Mouse (Mus musculus) left cerebral cortex, postnatal 25 days (tissue): ENCODE results near the gene A130010J15Rik. TPM values are rescaled to one million over a fixed set of nuclear protein-coding genes. Genes with fewer than 3 reads are reported as not detected.

ENCODE experiments used
- DNase-seq, 2 experiments: peaks; one replicate each; pipeline ENCODE4 v3.0.0; 2022; ENCODE audit warnings: low spot score in 2 of 2, mixed read lengths in 1 of 2
- intact Hi-C: fragments of 180-260 bp; cut with DNase I; formaldehyde crosslinking; loops from one replicate; pipeline ENCODE4 v1.15.1; 2025
- total RNA-seq, 2 experiments: library from RNA; stranded (reverse); gene quantifications; 2 replicates each; pipeline ENCODE4 v1.2.3; 2021

Gene A130010J15Rik
- total RNA-seq, 2 experiments from 2014 or later, result 2.4 to 3.4 TPM

- no peak for DNase-seq
- intact Hi-C loops, result no loop called here
These were observed 26.7 kb downstream of the A130010J15Rik start for GRCm38 (mm10) chr1:193194416-193195140.

DNA sequence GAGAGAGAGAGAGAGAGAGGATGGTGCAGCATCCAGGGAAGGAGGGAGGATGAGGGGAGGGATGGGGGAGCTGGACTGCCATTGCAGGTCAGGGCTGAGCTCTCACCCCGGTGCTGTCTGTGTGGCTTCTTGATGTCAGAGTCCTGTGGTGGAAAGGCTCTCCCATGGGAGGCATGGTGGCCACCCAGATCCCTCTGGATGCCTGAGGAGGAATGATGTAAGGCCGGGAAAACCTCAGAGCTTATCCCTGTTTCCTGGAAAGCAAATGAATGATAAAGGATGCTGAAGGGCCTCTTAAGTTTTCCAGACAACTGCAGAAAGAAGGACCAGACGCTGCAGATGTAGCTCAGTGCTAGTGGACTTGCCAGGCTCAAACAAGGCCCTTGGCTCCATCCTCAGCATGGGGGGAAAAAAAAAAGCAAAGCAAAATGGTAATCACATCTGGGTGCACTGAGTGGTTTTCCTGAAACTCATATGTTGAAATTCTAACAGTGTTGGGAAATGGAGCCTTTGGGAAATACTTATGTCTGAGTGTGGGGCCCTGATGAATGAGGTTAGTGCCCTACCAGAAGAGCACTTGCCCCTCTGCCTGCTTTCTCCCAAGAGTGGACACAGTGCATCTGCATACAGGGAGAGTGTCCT, 27.4 kb downstream of the A130010J15Rik start:
- no peak for DNase-seq
- intact Hi-C loops, result no loop called here

DNA sequence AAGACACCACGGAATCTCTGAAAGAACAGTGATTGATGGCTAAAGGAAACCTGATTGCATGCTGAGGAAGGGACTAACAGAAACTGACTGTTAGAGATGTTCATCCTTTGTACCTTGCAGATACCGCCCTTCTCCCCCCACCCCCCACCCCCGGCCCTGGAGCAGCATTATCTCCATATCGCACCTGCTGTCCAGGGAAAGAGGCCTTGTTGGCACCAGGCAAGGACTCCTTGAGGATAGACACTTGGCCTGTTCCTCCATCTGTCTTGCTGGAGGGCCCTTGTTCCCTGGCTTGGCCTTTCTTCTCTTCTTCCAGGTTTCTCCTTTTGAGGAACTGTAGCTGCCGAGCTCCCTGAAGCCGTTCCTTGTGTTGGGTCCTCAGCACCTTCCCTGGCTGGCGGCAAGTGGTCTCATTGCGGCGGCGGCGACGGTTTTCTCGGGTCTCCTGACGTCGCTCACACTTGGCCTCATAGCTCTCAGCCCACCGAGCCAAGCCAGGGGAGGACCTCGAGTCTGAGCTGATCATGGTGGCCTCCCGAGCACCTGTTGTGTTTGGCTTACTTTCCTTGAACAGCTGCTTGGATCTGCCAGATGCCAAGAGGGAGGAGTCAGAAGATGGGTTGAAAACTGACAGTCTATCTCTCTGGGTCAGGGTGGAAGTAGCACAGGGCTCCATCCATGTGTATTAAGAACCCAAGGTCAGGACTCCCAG, 29.8 kb downstream of the A130010J15Rik start:
- intact Hi-C loops, result no loop called here
- DNase-seq, result no peak

GRCm38 (mm10) chr1:193198312-193198711, 30.5 kb downstream of the A130010J15Rik start:
- intact Hi-C loops, result no loop called here
- no peak for DNase-seq

DNA sequence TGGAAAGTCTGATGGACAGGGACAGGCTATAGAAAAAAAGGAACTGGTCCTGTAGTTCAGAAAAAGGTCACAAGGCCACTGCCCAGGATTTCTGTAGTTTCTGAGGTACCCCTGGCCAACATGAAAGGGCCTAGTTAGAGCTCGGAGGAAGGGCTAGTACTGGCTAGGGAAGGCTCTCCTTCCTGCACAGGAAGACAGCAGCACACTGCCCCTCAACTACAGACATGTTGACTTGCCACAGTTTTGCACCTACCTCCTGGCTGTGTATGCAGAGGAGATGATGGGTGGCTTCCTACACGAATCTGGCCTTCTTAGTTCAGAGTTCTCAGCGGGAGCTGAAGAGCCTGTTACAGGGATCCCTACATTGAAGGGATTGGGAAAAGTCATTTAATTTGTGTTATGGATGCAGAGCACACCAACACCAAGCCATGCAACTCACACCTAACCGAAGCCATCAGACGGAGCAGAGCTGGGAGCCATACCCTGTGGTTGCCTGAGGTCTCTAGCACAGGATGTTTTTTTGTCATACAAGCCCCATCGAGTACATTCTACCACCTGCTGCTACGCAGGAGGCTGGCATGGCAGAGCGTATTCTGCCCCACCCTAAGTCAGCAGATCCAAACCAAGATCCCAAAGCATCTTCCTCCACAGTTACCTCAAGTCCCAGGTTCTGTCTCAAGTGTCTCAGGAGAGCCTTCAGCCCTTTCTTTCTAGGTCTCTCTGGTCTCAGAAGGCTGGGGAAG, 33.0 kb downstream of the A130010J15Rik start:
- intact Hi-C loops, result no loop called here
- DNase-seq, result no peak

- intact Hi-C loops, result no loop called here
- DNase-seq, result peak in 1 of 2 experiments; percentile 26
These were observed 33.5 kb downstream of the A130010J15Rik start, which contains the start of gene Traf3ip3 for GRCm38 (mm10) chr1:193201383-193201778. TSS of gene Traf3ip3 (minus strand) at chr1:193201703.

- DNase-seq, result no peak
- intact Hi-C loops, result no loop called here
These were observed 36.0 kb downstream of the A130010J15Rik start for GRCm38 (mm10) chr1:193203821-193204220.

- no peak for DNase-seq
- intact Hi-C loops, result no loop called here
These were observed 37.6 kb downstream of the A130010J15Rik start for GRCm38 (mm10) chr1:193205431-193205830.

DNA sequence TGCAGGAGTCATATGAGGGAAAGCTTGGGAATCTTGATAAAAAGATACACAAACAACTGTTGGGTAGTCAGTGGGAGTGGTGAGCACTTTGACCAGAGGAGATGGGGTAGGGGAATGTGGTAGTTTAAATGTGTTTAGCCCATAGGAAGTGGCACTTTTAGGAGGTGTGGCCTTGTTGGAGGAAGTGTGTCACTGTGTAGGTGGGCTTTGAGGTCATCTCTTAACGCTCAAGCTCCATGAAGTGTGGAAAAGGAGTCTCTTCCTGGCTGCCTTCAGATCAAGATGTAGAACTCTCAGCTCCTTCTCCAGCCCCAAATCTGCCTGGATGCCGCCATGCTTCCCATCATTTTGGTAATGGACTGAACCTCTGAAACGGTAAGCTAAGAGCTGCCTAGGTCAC, 39.7 kb downstream of the A130010J15Rik start, which contains the start of gene Lamb3:
TSS of gene Lamb3 (plus strand) at position 197 of the 400 bp plus-strand sequence.
- DNase-seq, result no peak
- intact Hi-C loops, result no loop called here

DNA sequence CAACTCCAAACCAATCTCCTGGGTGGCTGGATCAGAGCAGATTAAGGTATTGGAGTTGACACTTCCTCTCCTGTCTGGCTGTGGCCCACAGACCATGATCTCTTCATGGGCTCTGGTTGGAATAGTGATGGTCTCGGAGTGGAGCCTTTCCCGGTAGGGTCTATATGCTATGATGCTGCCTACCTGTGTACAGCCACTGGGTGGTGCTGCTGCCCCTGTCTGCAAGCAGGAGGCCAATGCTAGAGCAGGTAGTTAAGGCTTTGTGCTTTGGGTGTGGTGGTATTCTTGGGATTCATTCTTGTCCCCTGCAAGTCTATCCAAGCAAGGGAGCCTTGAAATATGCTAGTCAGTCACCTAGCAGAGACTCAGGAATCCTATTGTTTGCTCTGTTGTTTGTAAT, 40.3 kb downstream of the A130010J15Rik start:
- intact Hi-C loops, result loop anchor here (1.0 to 2.0 kb wide), 3 partner anchors 47 to 175 kb away; no protein-coding TSS in a partner anchor
- DNase-seq, result peak; percentile 67 to 77

- intact Hi-C loops, result no loop called here
- DNase-seq, result no peak
These were observed 43.5 kb downstream of the A130010J15Rik start for GRCm38 (mm10) chr1:193211371-193211770.

GRCm38 (mm10) chr1:193214053-193214452, 46.2 kb downstream of the A130010J15Rik start:
- intact Hi-C loops, result no loop called here
- no peak for DNase-seq

GRCm38 (mm10) chr1:193216000-193216399, 48.2 kb downstream of the A130010J15Rik start:
- intact Hi-C loops, result no loop called here
- DNase-seq, result no peak

- intact Hi-C loops, result no loop called here
These were observed 52.6 kb downstream of the A130010J15Rik start for GRCm38 (mm10) chr1:193220408-193220807.

GRCm38 (mm10) chr1:193225531-193225930, 57.7 kb downstream of the A130010J15Rik start:
- no peak for DNase-seq
- intact Hi-C loops, result no loop called here

More at GRCm38 (mm10) chr1:193220408-193220807, 52.6 kb downstream of the A130010J15Rik start:
- no peak for DNase-seq

DNA sequence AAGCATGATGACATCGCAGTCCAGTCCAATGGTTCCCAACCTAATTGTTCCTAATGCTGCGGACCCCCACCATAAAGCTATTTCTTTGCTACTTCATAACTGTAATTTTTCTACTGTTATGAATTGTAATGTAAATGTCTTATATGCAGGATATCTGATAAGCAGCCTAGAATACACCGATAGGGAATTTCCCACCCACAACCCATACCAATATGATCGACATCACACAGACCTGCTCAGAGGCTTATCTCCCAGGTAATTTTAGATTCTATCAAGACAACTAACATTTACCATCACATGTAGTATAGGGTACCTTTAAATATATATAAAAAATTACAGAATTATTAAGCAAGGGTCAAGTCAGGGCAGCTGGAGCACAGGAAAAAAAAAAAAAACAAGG, 58.3 kb downstream of the A130010J15Rik start:
- DNase-seq, result no peak
- intact Hi-C loops, result no loop called here

DNA sequence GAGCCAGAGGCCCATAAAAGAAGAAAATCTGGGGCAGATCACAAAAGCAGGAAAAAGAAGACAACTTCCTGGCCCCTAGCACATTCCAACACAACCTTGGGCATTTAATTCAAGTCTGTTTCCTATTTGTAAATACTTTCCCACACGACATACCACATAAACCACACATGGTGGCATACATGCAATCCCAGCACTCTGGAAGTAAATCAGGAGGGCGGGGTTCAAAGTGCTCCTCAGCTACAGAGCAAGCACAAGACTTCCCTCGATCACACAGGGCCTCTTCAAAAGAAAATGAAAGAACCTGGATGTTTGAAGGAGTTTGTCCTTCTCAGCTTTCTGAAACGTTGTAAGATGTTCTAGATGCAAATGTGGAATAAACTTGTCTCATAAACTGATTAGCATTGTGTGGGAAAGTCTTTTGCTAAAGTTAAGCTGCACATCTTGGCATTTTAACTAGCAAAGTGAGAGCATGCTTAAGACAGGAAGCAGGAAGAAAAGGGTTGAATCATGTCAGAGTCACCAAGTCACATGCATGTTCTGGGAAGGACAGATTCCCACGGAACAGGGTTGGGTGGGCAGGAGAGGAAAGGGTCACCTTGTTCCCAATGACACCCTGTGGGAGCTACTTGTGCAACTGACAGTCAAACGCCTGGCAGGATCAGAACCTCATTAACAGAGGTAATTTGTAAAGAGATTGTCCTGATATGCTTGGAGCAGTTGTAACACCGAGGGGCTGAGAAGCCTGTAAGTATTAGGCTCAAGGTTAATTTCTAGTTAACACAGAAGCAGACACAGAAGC, 59.1 kb downstream of the A130010J15Rik start:
- DNase-seq, result peak in 1 of 2 experiments; percentile 52

More for the DNA sequence above, 59.1 kb downstream of the A130010J15Rik start:
- intact Hi-C loops, result no loop called here
